Mouse (Mus musculus): ENCODE data around the gene Tmem82. TPM values are rescaled to one million over a fixed set of nuclear protein-coding genes. Genes with fewer than 3 reads are reported as not detected.

Tmem82 gene
- polyA plus RNA-seq (2012; rRNA removed; ENCODE audit: low replicate concordance): 0.46 and 0.86 TPM in 2 replicates

GRCm38 (mm10) chr4:141618565-141619243 is at the start of gene Tmem82:
Gene Tmem82, minus strand, starts transcription at chr4:141618633.

GRCm38 (mm10) chr4:141664799-141665198 is 46.4 kb upstream of the Tmem82 start, which contains the start of gene Plekhm2:
Gene Plekhm2, minus strand, starts transcription at chr4:141664899.

GRCm38 (mm10) chr4:141623666-141624065 is 5.2 kb upstream of the Tmem82 start, which contains the start of gene Slc25a34:
Gene Slc25a34, minus strand, starts transcription at chr4:141623821.

GRCm38 (mm10) chr4:141605861-141606260 is 12.6 kb downstream of the Tmem82 start, which contains the start of gene Fblim1:
Gene Fblim1, minus strand, starts transcription at chr4:141606096.

Other genes starting within 250 kb of the Tmem82 start
- gene Clcnka, start 219.9 kb downstream of the Tmem82 start, polyA plus RNA-seq (2012; rRNA removed; ENCODE audit: low replicate concordance): 0.09 TPM in 1 of 2 replicates, not detected in the other
- gene Clcnkb, start 202.6 kb downstream of the Tmem82 start, polyA plus RNA-seq (2012; rRNA removed; ENCODE audit: low replicate concordance): 0.08 TPM in 1 of 2 replicates, not detected in the other
- gene Hspb7, start 197.9 kb downstream of the Tmem82 start, polyA plus RNA-seq (2012; rRNA removed; ENCODE audit: low replicate concordance): 2.4 and 24.9 TPM in 2 replicates
- 0.13 and 3.3 TPM in 2 replicates for gene Srarp, start 182.5 kb downstream of the Tmem82 start, polyA plus RNA-seq (2012; rRNA removed; ENCODE audit: low replicate concordance)
- 21.7 and 37.9 TPM in 2 replicates for gene Zbtb17, start 174.0 kb downstream of the Tmem82 start, polyA plus RNA-seq (2012; rRNA removed; ENCODE audit: low replicate concordance)
- gene Spen, start 80.0 kb downstream of the Tmem82 start, polyA plus RNA-seq (2012; rRNA removed; ENCODE audit: low replicate concordance): 8.9 and 13.8 TPM in 2 replicates
- gene Fblim1, start 12.5 kb downstream of the Tmem82 start, polyA plus RNA-seq (2012; rRNA removed; ENCODE audit: low replicate concordance): 20.7 and 65.4 TPM in 2 replicates
- 1.8 and 3.0 TPM in 2 replicates for gene Slc25a34, start 5.2 kb upstream of the Tmem82 start, polyA plus RNA-seq (2012; rRNA removed; ENCODE audit: low replicate concordance)
- gene Plekhm2, start 46.3 kb upstream of the Tmem82 start, polyA plus RNA-seq (2012; rRNA removed; ENCODE audit: low replicate concordance): 41.7 and 65.7 TPM in 2 replicates
- gene Rsc1a1, start 67.0 kb upstream of the Tmem82 start, polyA plus RNA-seq (2012; rRNA removed; ENCODE audit: low replicate concordance): 13.4 and 16.3 TPM in 2 replicates
- 10.9 and 18.8 TPM in 2 replicates for gene Ddi2, start 104.8 kb upstream of the Tmem82 start, polyA plus RNA-seq (2012; rRNA removed; ENCODE audit: low replicate concordance)
- gene Agmat, start 128.0 kb upstream of the Tmem82 start, polyA plus RNA-seq (2012; rRNA removed; ENCODE audit: low replicate concordance): 0.19 TPM in 1 of 2 replicates, not detected in the other
- gene Dnajc16, start 172.3 kb upstream of the Tmem82 start, polyA plus RNA-seq (2012; rRNA removed; ENCODE audit: low replicate concordance): 11.2 and 13.9 TPM in 2 replicates
- 21.5 and 24.8 TPM in 2 replicates for gene Casp9, start 175.0 kb upstream of the Tmem82 start, polyA plus RNA-seq (2012; rRNA removed; ENCODE audit: low replicate concordance)
- gene Cela2a, start 207.5 kb upstream of the Tmem82 start, polyA plus RNA-seq (2012; rRNA removed; ENCODE audit: low replicate concordance): 0.86 and 2.0 TPM in 2 replicates
- 0.14 TPM in 1 of 2 replicates, not detected in the other for gene Ctrc, start 227.7 kb upstream of the Tmem82 start, polyA plus RNA-seq (2012; rRNA removed; ENCODE audit: low replicate concordance)

All from subcutaneous adipose tissue, adult 2 months (tissue).